Mouse (Mus musculus) MEL (cell line): ENCODE measurements around the gene Kcnb1. TPM values are rescaled to one million over a fixed set of nuclear protein-coding genes. Genes with fewer than 3 reads are reported as not detected.

ENCODE experiments used
- DNase-seq: peaks from one replicate; pipeline ENCODE4 v3.0.0; 2011; ENCODE audit warnings: low read depth, low spot score
- H3K27ac ChIP-seq: 2 replicates; pipeline ENCODE4 v1.5.1; 2012; ENCODE audit warnings: low read depth, mild to moderate bottlenecking, control low read depth, low read length, moderate library complexity; ENCODE audit not compliant: control insufficient read depth
- H3K27me3 ChIP-seq, 2 experiments: fragments of 150-350 bp in 1 of 2; sonication (generic) in 1 of 2; 2 replicates each; pipeline ENCODE4 v1.6.1; 2012; ENCODE audit warnings: low read length in 2 of 2, mild to moderate bottlenecking in 2 of 2, improper control_type of control experiment in 1 of 2, moderate library complexity in 1 of 2; ENCODE audit not compliant: insufficient read depth in 2 of 2, control insufficient read depth in 1 of 2
- H3K36me3 ChIP-seq, 2 experiments: 2 replicates each; pipeline ENCODE4 v1.6.1; 2012 to 2014; ENCODE audit warnings: low read length in 2 of 2, improper control_type of control experiment in 1 of 2, inconsistent platforms in 1 of 2, mild to moderate bottlenecking in 1 of 2; ENCODE audit not compliant: insufficient read depth in 2 of 2, control insufficient read depth in 1 of 2
- H3K4me1 ChIP-seq, 2 experiments: fragments of 150-350 bp in 1 of 2; sonication (generic) in 1 of 2; 2 replicates each; pipeline ENCODE4 v1.6.1; 2012; ENCODE audit warnings: low read length in 2 of 2, improper control_type of control experiment in 1 of 2, mild to moderate bottlenecking in 1 of 2; ENCODE audit not compliant: insufficient read depth in 2 of 2, control insufficient read depth in 1 of 2
- H3K4me3 ChIP-seq, 2 experiments: fragments of 150-350 bp in 1 of 2; sonication (generic) in 1 of 2; 2 replicates each; pipeline ENCODE4 v1.5.1; 2012; ENCODE audit warnings: low read depth in 2 of 2, low read length in 2 of 2, mild to moderate bottlenecking in 2 of 2, moderate library complexity in 2 of 2, control low read depth in 1 of 2, improper control_type of control experiment in 1 of 2; ENCODE audit not compliant: control insufficient read depth in 1 of 2, insufficient read depth in 1 of 2
- H3K79me2 ChIP-seq: 2 replicates; pipeline ENCODE4 v1.6.1; 2012; ENCODE audit warnings: mild to moderate bottlenecking, low read length, moderate library complexity; ENCODE audit not compliant: control insufficient read depth, poor library complexity, insufficient read depth
- H3K9ac ChIP-seq: 2 replicates; pipeline ENCODE4 v1.6.1; 2012; ENCODE audit warnings: low read depth, mild to moderate bottlenecking, control low read depth, low read length, moderate library complexity; ENCODE audit not compliant: control insufficient read depth, poor library complexity, severe bottlenecking
- H3K9me3 ChIP-seq: fragments of 150-350 bp; sonication (generic); replicated peaks from 2 replicates; pipeline ENCODE4 v1.6.1; 2012; ENCODE audit warnings: mild to moderate bottlenecking, low read length, improper control_type of control experiment, moderate library complexity; ENCODE audit not compliant: insufficient read depth
- CHD1 ChIP-seq: IDR thresholded peaks from 2 replicates; pipeline ENCODE4 v1.6.1; 2012; ENCODE audit warnings: low read depth, mild to moderate bottlenecking, inconsistent platforms, low read length, improper control_type of control experiment
- CTCF ChIP-seq, 3 experiments: IDR thresholded peaks in 2 of 3; conservative IDR thresholded peaks in 1 of 3; 2 replicates each; pipeline ENCODE4 v1.5.1; 2011 to 2012; ENCODE audit warnings: low read length in 3 of 3, low read depth in 2 of 3, mild to moderate bottlenecking in 2 of 3, improper control_type of control experiment in 1 of 3, inconsistent platforms in 1 of 3, mixed read lengths in 1 of 3, moderate library complexity in 1 of 3; ENCODE audit not compliant: control insufficient read depth in 1 of 3, insufficient read depth in 1 of 3, poor library complexity in 1 of 3, severe bottlenecking in 1 of 3
- E2F4 ChIP-seq: IDR thresholded peaks from 2 replicates; pipeline ENCODE4 v1.6.1; 2011; ENCODE audit warnings: low read depth, low read length, improper control_type of control experiment, borderline replicate concordance
- ELF1 ChIP-seq: IDR thresholded peaks from 2 replicates; pipeline ENCODE4 v1.6.1; 2014; ENCODE audit warnings: low read depth, mild to moderate bottlenecking, inconsistent platforms, low read length, improper control_type of control experiment, moderate library complexity
- ETS1 ChIP-seq: IDR thresholded peaks from 2 replicates; pipeline ENCODE4 v1.6.1; 2012; ENCODE audit warnings: low read depth, mild to moderate bottlenecking, inconsistent platforms, low read length, improper control_type of control experiment, moderate library complexity
- HCFC1 ChIP-seq: IDR thresholded peaks from 2 replicates; pipeline ENCODE4 v1.6.1; 2012; ENCODE audit warnings: low read depth, mild to moderate bottlenecking, inconsistent platforms, low read length, improper control_type of control experiment, moderate library complexity
- JUND ChIP-seq: IDR thresholded peaks from 2 replicates; pipeline ENCODE4 v1.6.1; 2011; ENCODE audit warnings: low read depth, mild to moderate bottlenecking, improper control_type of control experiment, low read length
- KAT2A ChIP-seq: conservative IDR thresholded peaks from 2 replicates; pipeline ENCODE4 v1.6.1; 2012; ENCODE audit warnings: low read depth, low read length, improper control_type of control experiment, inconsistent platforms
- MAZ ChIP-seq: IDR thresholded peaks from 2 replicates; pipeline ENCODE4 v1.6.1; 2012; ENCODE audit warnings: low read depth, mild to moderate bottlenecking, inconsistent platforms, low read length, improper control_type of control experiment
- MEF2A ChIP-seq: IDR thresholded peaks from 2 replicates; pipeline ENCODE4 v1.6.1; 2014; ENCODE audit warnings: low read depth, mild to moderate bottlenecking, inconsistent platforms, low read length, improper control_type of control experiment; ENCODE audit not compliant: poor library complexity, insufficient replicate concordance, severe bottlenecking; ENCODE audit errors: extremely low read depth
- MYB ChIP-seq: IDR thresholded peaks from 2 replicates; pipeline ENCODE4 v1.6.1; 2011; ENCODE audit warnings: mild to moderate bottlenecking, low read depth, low read length, improper control_type of control experiment
- MYC ChIP-seq: IDR thresholded peaks from 2 replicates; pipeline ENCODE4 v1.6.1; 2011; ENCODE audit warnings: low read depth, mild to moderate bottlenecking, low read length, improper control_type of control experiment, moderate library complexity
- NRF1 ChIP-seq: IDR thresholded peaks from 2 replicates; pipeline ENCODE4 v1.6.1; 2014; ENCODE audit warnings: low read depth, mild to moderate bottlenecking, inconsistent platforms, low read length, improper control_type of control experiment, moderate library complexity; ENCODE audit not compliant: poor library complexity, insufficient read depth, severe bottlenecking
- POLR2A ChIP-seq, 2 experiments: IDR thresholded peaks; 2 replicates each; pipeline ENCODE4 v1.6.1; 2011 to 2012; ENCODE audit warnings: low read length in 2 of 2, mild to moderate bottlenecking in 2 of 2, control low read depth in 1 of 2, improper control_type of control experiment in 1 of 2, low read depth in 1 of 2, moderate library complexity in 1 of 2; ENCODE audit not compliant: control insufficient read depth in 1 of 2, insufficient read depth in 1 of 2, poor library complexity in 1 of 2
- POLR2AphosphoS5 ChIP-seq: IDR thresholded peaks from 2 replicates; pipeline ENCODE4 v1.6.1; 2012; ENCODE audit warnings: low read depth, borderline replicate concordance, mild to moderate bottlenecking, inconsistent platforms, low read length, moderate library complexity, mixed read lengths
- RCOR1 ChIP-seq: IDR thresholded peaks from 2 replicates; pipeline ENCODE4 v1.6.1; 2012; ENCODE audit warnings: low read depth, mild to moderate bottlenecking, inconsistent platforms, low read length, improper control_type of control experiment
- SIN3A ChIP-seq: IDR thresholded peaks from 2 replicates; pipeline ENCODE4 v1.6.1; 2012; ENCODE audit warnings: low read length, improper control_type of control experiment, inconsistent platforms
- TBP ChIP-seq: IDR thresholded peaks from 2 replicates; pipeline ENCODE4 v1.8.0; 2011; ENCODE audit warnings: low read depth, low read length, improper control_type of control experiment
- USF1 ChIP-seq: IDR thresholded peaks from 2 replicates; pipeline ENCODE4 v1.6.1; 2014; ENCODE audit warnings: low read depth, mild to moderate bottlenecking, inconsistent platforms, low read length, improper control_type of control experiment, moderate library complexity
- USF2 ChIP-seq, 2 experiments: IDR thresholded peaks; 2 replicates each; pipeline ENCODE4 v1.6.1; 2011 to 2012; ENCODE audit warnings: improper control_type of control experiment in 2 of 2, low read length in 2 of 2, borderline replicate concordance in 1 of 2, inconsistent platforms in 1 of 2, low read depth in 1 of 2, mild to moderate bottlenecking in 1 of 2; ENCODE audit not compliant: insufficient read depth in 1 of 2
- ZC3H11A ChIP-seq: IDR thresholded peaks from 2 replicates; pipeline ENCODE4 v1.6.1; 2012; ENCODE audit warnings: low read depth, mild to moderate bottlenecking, inconsistent platforms, low read length, improper control_type of control experiment
- ZMIZ1 ChIP-seq: IDR thresholded peaks from 2 replicates; pipeline ENCODE4 v1.6.1; 2012; ENCODE audit warnings: low read depth, mild to moderate bottlenecking, inconsistent platforms, low read length, improper control_type of control experiment, moderate library complexity
- ZNF384 ChIP-seq: IDR thresholded peaks from 2 replicates; pipeline ENCODE4 v1.6.1; 2012; ENCODE audit warnings: low read depth, mild to moderate bottlenecking, inconsistent platforms, low read length, improper control_type of control experiment
- polyA plus RNA-seq, 2 experiments: library from polyadenylated mRNA; stranded (reverse) in 1 of 2; unstranded in 1 of 2; fragments of >175 nt in 1 of 2; fragments of >200 nt in 1 of 2; gene quantifications; 2 replicates each; pipeline versions ENCODE4 v1.2.1 to v1.2.4; 2012; ENCODE audit warnings: low replicate concordance in 2 of 2, low read depth in 1 of 2; ENCODE audit not compliant: insufficient read length in 2 of 2, insufficient read depth in 1 of 2, missing spikeins in 1 of 2
- total RNA-seq: library from RNA; depleted of rRNA; stranded (reverse); fragments of 300-350 nt; gene quantifications from 2 replicates; pipeline ENCODE4 v1.2.3, GENCODE M21; 2012

Gene Kcnb1
- total and polyA plus RNA-seq, 3 experiments = 0.39 to 3.6 TPM; not detected in 1

DNA sequence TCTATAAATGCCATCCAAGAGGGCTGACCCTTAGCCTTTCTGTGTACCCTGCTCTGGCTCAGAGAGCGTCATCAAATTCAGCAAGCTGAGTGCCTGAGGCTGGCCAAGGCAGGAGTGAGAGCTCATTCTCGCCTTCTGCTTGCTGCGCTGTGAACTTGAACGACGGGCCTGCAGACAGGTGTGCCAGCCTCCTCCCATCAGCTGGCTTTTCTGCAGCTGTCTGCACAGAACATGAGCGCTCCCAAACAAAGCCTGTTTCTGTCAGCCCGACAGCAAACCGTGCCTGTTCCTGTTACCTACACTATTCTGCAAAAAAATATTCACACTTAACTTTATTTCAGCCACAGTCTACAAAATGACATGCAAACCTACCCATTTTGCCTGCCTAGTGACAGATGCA, 80.4 kb downstream of the Kcnb1 start:
- Histone ChIP-seq H3K27ac (no peak overlapping the region), H3K36me3 (no peaks in the 10 kb centered on the region), H3K9me3 (no peaks in the 10 kb centered on the region), H3K27me3 (no peaks in the 10 kb centered on the region), H3K4me1 (no peaks in the 10 kb centered on the region), H3K4me3 (no peak overlapping the region), H3K9ac (no peak overlapping the region), H3K79me2 (no peaks in the 10 kb centered on the region)
- no peak for TF ChIP-seq TBP
- no peak for DNase-seq

DNA sequence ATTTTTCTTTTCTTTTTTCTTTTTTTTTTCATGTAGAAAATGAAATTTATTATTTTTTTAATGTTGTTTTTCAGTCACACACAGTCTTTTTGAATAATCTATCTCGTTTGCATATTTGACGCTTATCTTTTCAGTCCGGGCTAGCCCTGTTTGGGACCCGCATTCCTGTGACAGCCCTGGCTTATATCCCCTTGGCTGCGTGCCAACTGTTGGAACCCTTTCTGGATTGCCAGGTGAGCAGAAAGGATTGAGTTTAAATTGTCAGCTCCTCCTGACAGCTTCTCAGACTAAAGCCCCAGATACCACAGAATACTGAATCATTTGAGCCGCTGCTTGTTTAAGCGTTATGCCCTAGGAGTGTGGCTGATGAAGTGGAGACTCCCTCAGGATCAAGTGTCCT, 86.4 kb downstream of the Kcnb1 start:
- H3K4me3 ChIP-seq = no peak overlapping the region
- H3K9me3 ChIP-seq = no peaks in the 10 kb centered on the region
- TF ChIP-seq JUND (no peak), MYC (no peak), MYB (no peak), MAZ (no peak), SIN3A (no peak), KAT2A (no peak), ZC3H11A (no peak), CHD1 (no peak)
- H3K27ac ChIP-seq = no peak overlapping the region
- H3K36me3 ChIP-seq = peaks cover 0 to 9% of the 10 kb centered on the region in 2 experiments; a peak in 2 of 4 replicates
- H3K27me3 ChIP-seq = no peaks in the 10 kb centered on the region
- H3K79me2 ChIP-seq = no peaks in the 10 kb centered on the region
- peaks cover 0 to 11% of the 10 kb centered on the region in 2 experiments; a peak in 2 of 4 replicates for H3K4me1 ChIP-seq
- DNase-seq = no peak
- H3K9ac ChIP-seq = no peak overlapping the region

DNA sequence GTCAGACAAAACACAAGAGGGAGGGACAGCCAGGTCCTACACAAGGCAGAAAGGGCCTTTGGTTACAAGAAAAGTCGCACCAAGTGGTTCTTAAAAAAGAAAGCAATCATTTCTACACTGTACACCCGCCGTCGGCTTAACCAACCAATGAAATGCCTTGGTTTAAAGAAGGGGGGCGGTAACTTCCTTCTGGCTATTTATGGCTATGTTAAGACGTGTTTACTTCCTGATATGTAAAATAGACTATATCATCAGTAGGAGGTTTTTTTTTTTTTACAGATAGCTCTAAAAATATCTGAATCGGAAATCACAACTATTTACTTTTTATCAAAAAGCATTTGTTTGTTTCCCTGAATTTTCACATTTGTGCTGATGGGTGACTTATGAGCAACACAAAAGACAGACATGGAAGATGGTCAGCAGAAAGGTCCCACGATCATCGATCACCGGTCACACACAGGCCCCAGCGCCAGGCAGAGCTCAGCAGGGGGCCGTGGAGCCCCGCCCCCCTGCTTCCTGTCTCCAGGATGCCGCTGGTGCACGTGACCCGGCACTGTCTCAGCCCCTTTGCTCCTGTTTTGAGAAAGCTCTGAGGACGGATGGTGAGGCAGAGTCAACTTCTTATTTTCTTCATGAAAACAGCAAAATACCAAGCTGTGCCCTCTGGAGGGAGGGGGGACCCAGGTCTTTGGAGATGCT, 88.1 kb downstream of the Kcnb1 start:
- DNase-seq = peak; percentile 93
- Histone ChIP-seq H3K79me2 (no peaks in the 10 kb centered on the region), H3K9ac (peak overlapping the region; percentile 78), H3K27me3 (no peaks in the 10 kb centered on the region), H3K36me3 (peaks cover 0 to 9% of the 10 kb centered on the region in 2 experiments; a peak in 2 of 4 replicates), H3K4me1 (peaks cover 0 to 11% of the 10 kb centered on the region in 2 experiments; a peak in 2 of 4 replicates), H3K4me3 (peak overlapping the region; percentile 54 to 62), H3K27ac (peak overlapping the region; percentile 69), H3K9me3 (no peaks in the 10 kb centered on the region)
- peak; percentile 89 for TF ChIP-seq USF1
- peak; percentile 83 for TF ChIP-seq ELF1
- TF ChIP-seq HCFC1 = peak; percentile 76
- no peak for TF ChIP-seq NRF1
- TF ChIP-seq KAT2A = 0 out of 2 replicates have a peak, but pooled peaks have one; percentile 33
- peak in 1 of 2 experiments; percentile 47; a peak in 1 of 4 replicates for TF ChIP-seq POLR2A (IDR thresholded peaks at IDR 0.05; ENCODE audit: control insufficient read depth in 1 of 2, insufficient read depth in 1 of 2, low read depth in 1 of 2, low read length in 2 of 2, poor library complexity in 1 of 2)
- no peak for TF ChIP-seq CTCF (IDR thresholded peaks at IDR 0.05 in 2 of 3, conservative IDR thresholded peaks at IDR 0.05 in 1 of 3; ENCODE audit: control insufficient read depth in 1 of 3, insufficient read depth in 1 of 3, low read depth in 2 of 3, low read length in 3 of 3, poor library complexity in 1 of 3, severe bottlenecking in 1 of 3)
- TF ChIP-seq ETS1 = peak; percentile 40; the same call in 1 of the 2 replicates
- TF ChIP-seq ZNF384 = peak; percentile 90
- 0 out of 4 replicates have a peak, but pooled peaks of 1 of the 2 experiments have one; percentile 53 for TF ChIP-seq USF2 (IDR thresholded peaks at IDR 0.05; ENCODE audit: borderline replicate concordance in 1 of 2, insufficient read depth in 1 of 2, low read depth in 1 of 2, low read length in 2 of 2)
- TF ChIP-seq TBP = peak; percentile 55; the same call in 1 of the 2 replicates
- peak; percentile 68; the same call in 1 of the 2 replicates for TF ChIP-seq E2F4
- no peak for TF ChIP-seq RCOR1
- TF ChIP-seq POLR2AphosphoS5 = no peak
- TF ChIP-seq ZMIZ1 = 0 out of 2 replicates have a peak, but pooled peaks have one; percentile 44
- TF ChIP-seq MEF2A = peak; percentile 96
